Mouse (Mus musculus): Measurements from ENCODE around the gene Slc15a1.

DNA sequence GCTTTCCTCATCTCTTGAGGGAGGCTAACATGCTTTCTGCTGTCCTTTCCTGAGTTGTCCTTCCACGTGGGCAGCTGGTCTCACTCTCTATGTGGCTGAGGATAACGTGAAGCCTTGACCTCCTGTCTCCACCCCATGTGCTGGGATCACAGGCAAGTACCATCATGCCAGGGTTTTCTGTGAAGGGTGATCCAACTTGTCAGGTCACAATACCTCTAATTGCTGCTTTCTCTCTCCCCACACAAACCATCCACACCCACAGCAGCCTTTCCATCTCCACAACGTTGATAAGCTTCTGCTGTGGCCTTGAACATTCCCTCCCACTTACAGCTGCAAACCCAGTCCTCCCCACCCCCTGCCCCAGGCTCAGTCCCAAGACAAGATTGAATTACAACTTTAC is 51.9 kb downstream of the Slc15a1 start:
- TF ChIP-seq EP300 (IDR thresholded peaks at IDR 0.05; ENCODE audit: low read depth) (no peak), CTCF (IDR thresholded peaks at IDR 0.05; ENCODE audit: low read depth) (no peak)
